Mouse (Mus musculus) embryonic facial prominence, embryonic 15.5 days (tissue): ENCODE results near the gene Slc25a17. TPM values are rescaled to one million over a fixed set of nuclear protein-coding genes. Genes with fewer than 3 reads are reported as not detected.

Experiments
- ATAC-seq: fragments of 200-750 bp; cut with Nextera tagmentation; 2 replicates; pipeline ENCODE4 v1.8.0; 2017; ENCODE audit warnings: low read depth, moderate TSS enrichment; ENCODE audit not compliant: insufficient number of reproducible peaks, low FRiP score, low TSS enrichment
- H3K27ac ChIP-seq: fragments of 300-500 bp; sonication (generic); replicated peaks from 2 replicates; pipeline ENCODE4 v1.5.1; 2015; ENCODE audit warnings: mild to moderate bottlenecking, inconsistent platforms
- H3K27me3 ChIP-seq: fragments of 300-500 bp; sonication (generic); 2 replicates; pipeline ENCODE4 v1.6.1; 2015; ENCODE audit warnings: inconsistent platforms
- H3K36me3 ChIP-seq: fragments of 300-500 bp; sonication (generic); 2 replicates; pipeline ENCODE4 v1.6.1; 2015; ENCODE audit warnings: mild to moderate bottlenecking, inconsistent platforms
- H3K4me1 ChIP-seq: fragments of 300-500 bp; sonication (generic); 2 replicates; pipeline ENCODE4 v1.6.1; 2015; ENCODE audit warnings: inconsistent platforms
- H3K4me2 ChIP-seq: fragments of 300-500 bp; sonication (generic); replicated peaks from 2 replicates; pipeline ENCODE4 v1.6.1; 2015; ENCODE audit warnings: mild to moderate bottlenecking, inconsistent platforms
- H3K4me3 ChIP-seq: fragments of 300-500 bp; sonication (generic); replicated peaks from 2 replicates; pipeline ENCODE4 v1.5.1; 2015; ENCODE audit warnings: mild to moderate bottlenecking, inconsistent platforms
- H3K9ac ChIP-seq: fragments of 300-500 bp; sonication (generic); 2 replicates; pipeline ENCODE4 v1.6.1; 2015; ENCODE audit warnings: inconsistent platforms
- H3K9me3 ChIP-seq: fragments of 300-500 bp; sonication (generic); replicated peaks from 2 replicates; pipeline ENCODE4 v1.6.1; 2016; ENCODE audit warnings: inconsistent platforms
- WGBS: fragments of 180-500 bp; shearing (Covaris S2); methylation state at CpG from one replicate; pipeline ENCODE4 v1.1.7; 2015; 5-methylcytosine and 5-hydroxymethylcytosine counted together
- polyA plus RNA-seq: library from polyadenylated mRNA; unstranded; fragments of >200 nt; fragmentation: Nextera tagmentation; extraction: Ambion mirVana; gene quantifications from 2 replicates; pipeline ENCODE4 v1.2.1, GENCODE M21; 2015

Gene Slc25a17
- polyA plus RNA-seq, 1 experiment from 2014 or later: 134 TPM

DNA sequence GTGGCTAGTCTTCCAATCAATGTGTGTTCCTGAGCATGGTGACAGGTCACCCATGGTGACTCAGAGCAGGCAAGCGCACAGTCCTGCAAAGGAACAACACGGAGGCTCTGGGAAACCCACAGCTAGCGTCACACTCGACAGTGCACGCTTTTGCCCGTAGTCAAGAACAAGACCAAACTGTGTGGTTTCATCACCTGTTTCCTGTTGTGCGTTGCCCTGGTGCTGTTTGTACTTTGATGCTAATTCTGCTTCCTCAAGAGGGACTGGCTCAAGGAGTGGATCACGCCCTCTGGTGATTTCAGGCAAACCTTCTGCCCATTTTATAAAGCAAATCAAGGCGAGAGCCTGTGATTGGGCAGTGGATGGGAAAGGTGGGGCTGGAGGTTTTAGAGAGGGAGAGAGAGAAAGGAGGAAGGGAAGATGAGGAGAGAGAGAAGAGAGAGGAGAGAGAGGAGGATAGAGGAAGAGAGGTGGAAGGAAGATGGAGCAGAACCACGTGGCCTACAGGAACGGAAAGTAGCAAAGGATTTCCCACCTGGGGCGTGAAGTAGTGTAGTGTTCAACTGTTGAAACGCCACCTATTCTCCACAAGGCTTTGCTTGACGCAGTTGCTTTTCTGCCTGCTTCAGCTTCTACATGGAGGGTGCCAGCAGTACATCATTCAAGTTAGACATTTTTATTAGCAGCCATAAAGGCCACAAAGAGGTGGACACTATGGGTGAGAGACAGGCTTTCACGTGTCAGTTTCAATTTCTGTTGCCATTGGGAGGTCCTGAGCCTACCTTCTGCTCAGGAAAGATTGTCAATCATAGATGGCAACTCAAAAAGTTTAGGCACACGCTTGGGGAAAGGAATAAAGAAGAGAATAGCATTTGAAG lies 59.2 kb downstream of the Slc25a17 start:
- no peak for ATAC-seq
- no peaks in the 10 kb centered on the region for H3K9me3 ChIP-seq
- no peaks in the 10 kb centered on the region for H3K27me3 ChIP-seq
- H3K9ac ChIP-seq: no peak overlapping the region
- H3K27ac ChIP-seq: no peak overlapping the region
- 0 out of 2 replicates have a peak, but pooled peaks cover 12% of the 10 kb centered on the region for H3K4me1 ChIP-seq
- no peak overlapping the region for H3K4me3 ChIP-seq
- H3K36me3 ChIP-seq: no peaks in the 10 kb centered on the region
- WGBS: 62% methylated on average over 16 of the region's 16 CpGs
- H3K4me2 ChIP-seq: no peak overlapping the region

DNA sequence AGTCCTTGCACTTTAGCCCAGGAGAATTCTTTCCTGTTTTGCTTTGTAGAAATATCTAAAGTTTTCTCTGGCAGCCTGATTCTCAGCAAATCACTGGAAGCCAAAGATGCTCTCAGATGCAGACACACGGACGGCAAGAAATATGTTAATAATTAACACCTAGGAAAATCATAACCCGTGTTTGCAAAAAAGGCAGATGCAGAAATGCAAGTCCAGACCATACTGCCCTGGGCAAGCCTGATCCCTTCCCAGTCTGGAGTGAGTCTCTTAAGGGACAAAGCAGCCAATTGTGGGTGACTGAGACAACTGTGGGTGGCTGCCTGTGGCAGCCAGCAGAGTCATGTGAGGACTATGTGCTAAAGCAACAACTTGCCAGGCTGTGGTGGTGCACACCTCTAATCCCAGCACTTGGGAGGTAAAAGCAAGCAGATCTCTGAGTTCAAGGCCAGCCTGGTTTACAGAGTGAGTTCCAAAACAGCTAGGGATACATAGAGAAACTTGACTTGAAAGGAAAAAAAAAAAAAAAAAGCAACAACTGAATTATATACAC lies 60.0 kb downstream of the Slc25a17 start:
- 39% methylated on average over 3 of the region's 3 CpGs for WGBS
- Histone ChIP-seq H3K9ac (no peak overlapping the region), H3K27me3 (no peaks in the 10 kb centered on the region), H3K36me3 (no peaks in the 10 kb centered on the region), H3K27ac (no peak overlapping the region), H3K4me1 (0 out of 2 replicates have a peak, but pooled peaks cover 10% of the 10 kb centered on the region), H3K9me3 (no peaks in the 10 kb centered on the region), H3K4me2 (no peak overlapping the region), H3K4me3 (no peak overlapping the region)
- no peak for ATAC-seq

DNA sequence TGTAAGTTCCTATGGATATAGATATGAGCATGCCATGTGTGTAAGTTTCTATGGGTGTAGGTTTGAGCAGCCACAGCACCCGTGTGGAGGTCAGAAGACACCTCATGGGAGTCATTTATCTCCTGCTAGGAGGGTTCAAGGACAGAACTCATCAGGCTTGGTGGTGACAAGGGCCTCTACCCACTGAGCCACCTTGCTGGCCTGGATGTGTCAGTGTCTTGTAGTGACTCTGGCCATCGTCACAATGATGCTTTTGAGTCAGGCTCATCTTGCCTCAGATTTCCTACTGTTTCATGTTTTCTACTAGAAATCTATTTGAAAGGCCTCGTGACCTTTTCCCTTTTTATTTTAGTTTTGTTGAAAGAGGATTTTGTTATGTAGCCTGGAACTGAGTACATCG lies 61.1 kb downstream of the Slc25a17 start:
- Histone ChIP-seq H3K4me2 (no peak overlapping the region), H3K4me3 (no peak overlapping the region), H3K36me3 (no peaks in the 10 kb centered on the region), H3K9ac (no peak overlapping the region), H3K27me3 (no peaks in the 10 kb centered on the region), H3K4me1 (0 out of 2 replicates have a peak, but pooled peaks cover 4% of the 10 kb centered on the region), H3K9me3 (no peaks in the 10 kb centered on the region), H3K27ac (no peak overlapping the region)
- no peak for ATAC-seq
- 85% methylated on average over 4 of the region's 4 CpGs for whole genome bisulfite sequencing

DNA sequence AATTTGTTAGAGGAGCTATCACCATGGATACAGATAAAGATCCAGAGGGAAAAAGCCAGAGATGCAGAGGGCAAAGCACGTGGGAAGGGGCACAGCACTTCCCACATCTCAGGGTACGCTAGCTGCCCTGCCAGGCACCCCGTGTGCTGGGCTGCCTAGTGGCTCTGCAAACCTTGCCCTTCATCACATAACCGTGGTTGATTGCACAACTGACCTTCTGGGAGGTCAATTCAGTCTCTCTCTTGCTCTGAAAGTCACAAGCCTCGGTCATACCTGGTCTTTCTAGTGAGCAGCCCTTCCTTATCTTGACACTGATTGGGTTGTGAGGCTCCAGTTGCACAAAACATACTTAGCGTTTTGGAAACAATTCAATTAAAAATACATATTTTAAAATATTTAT lies 62.4 kb downstream of the Slc25a17 start:
- no peaks in the 10 kb centered on the region for H3K9me3 ChIP-seq
- 80% methylated on average over 6 of the region's 6 CpGs for WGBS
- no peak for ATAC-seq

DNA sequence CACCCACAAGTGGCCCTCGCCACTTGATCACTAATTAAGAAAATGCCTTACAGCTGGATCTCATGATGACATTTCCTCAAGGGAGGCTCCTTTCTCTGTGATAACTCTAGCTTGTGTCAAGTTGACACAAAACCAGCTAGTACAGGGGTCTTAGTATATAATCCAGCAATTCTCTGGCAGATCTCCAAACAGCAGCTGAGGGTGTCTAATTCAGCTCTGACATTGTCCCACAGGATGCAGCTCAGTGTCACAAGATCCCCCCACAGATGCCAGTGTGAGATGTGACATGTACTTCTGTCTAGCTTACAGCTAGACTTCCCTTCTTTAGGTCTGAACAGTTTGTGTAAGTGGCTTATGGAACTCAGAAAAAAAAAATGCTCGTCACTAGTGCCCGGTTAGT lies 63.1 kb downstream of the Slc25a17 start:
- ATAC-seq: no peak
- no peak overlapping the region for H3K9ac ChIP-seq
- no peak overlapping the region for H3K4me2 ChIP-seq
- WGBS: 64% methylated on average over 3 of the region's 3 CpGs
- no peaks in the 10 kb centered on the region for H3K9me3 ChIP-seq
- no peak overlapping the region for H3K4me3 ChIP-seq
- H3K36me3 ChIP-seq: no peaks in the 10 kb centered on the region
- 0 out of 2 replicates have a peak, but pooled peaks cover 4% of the 10 kb centered on the region for H3K4me1 ChIP-seq
- no peaks in the 10 kb centered on the region for H3K27me3 ChIP-seq
- no peak overlapping the region for H3K27ac ChIP-seq

More for the DNA sequence above, 62.4 kb downstream of the Slc25a17 start:
- no peaks in the 10 kb centered on the region for H3K36me3 ChIP-seq
- 0 out of 2 replicates have a peak, but pooled peaks cover 4% of the 10 kb centered on the region for H3K4me1 ChIP-seq
- no peak overlapping the region for H3K4me3 ChIP-seq
- H3K27me3 ChIP-seq: no peaks in the 10 kb centered on the region
- no peak overlapping the region for H3K4me2 ChIP-seq
- H3K9ac ChIP-seq: no peak overlapping the region
- no peak overlapping the region for H3K27ac ChIP-seq

DNA sequence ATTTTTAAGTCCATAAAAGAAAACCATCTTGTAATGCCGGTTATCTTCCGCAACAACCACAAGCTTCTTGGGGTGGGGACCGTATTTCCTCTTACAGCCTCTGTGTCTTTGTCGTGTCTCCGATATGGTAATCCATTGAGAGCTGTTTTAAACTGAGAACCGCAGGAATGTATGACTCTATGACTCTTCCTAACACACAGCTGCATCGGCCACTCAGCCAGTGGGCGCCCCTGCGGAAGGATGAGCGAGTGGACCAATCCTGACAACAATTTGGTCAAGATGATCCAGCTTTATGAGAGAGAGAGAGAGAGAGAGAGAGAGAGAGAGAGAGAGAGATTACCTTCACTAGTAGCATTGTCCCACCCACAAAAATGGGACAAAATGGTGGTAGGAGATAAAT lies 65.7 kb downstream of the Slc25a17 start:
- Histone ChIP-seq H3K4me3 (no peak overlapping the region), H3K9me3 (no peaks in the 10 kb centered on the region), H3K9ac (no peak overlapping the region), H3K27ac (no peak overlapping the region; the same call in 1 of the 2 replicates), H3K27me3 (no peaks in the 10 kb centered on the region), H3K4me2 (no peak overlapping the region), H3K4me1 (no peaks in the 10 kb centered on the region), H3K36me3 (no peaks in the 10 kb centered on the region)
- ATAC-seq: no peak
- WGBS: 81% methylated on average over 10 of the region's 10 CpGs

DNA sequence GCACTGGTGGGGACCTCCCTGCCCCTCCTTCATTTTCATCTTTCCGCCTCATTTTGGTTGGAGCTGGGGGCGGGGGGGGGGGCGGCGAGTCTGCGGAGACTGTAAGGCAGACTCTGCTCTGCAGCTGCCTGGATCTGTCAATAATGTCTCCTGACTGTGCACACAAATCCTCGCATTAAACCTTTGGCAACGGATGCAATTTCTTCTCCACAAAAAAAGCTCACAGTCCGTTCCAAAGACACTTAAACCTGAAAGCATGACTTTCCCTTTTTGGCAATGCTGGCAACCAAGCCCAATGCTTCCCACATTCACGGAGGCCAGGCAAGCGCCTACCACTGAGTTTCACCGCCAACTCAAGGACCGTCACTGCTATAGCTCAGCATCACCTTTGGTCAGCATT lies 66.2 kb downstream of the Slc25a17 start:
- no peak overlapping the region for H3K4me2 ChIP-seq
- H3K9me3 ChIP-seq: no peaks in the 10 kb centered on the region
- H3K4me3 ChIP-seq: no peak overlapping the region
- no peak overlapping the region for H3K9ac ChIP-seq
- no peaks in the 10 kb centered on the region for H3K27me3 ChIP-seq
- H3K4me1 ChIP-seq: no peaks in the 10 kb centered on the region
- H3K36me3 ChIP-seq: no peaks in the 10 kb centered on the region
- WGBS: 62% methylated on average over 12 of the region's 12 CpGs
- no peak overlapping the region; the same call in 1 of the 2 replicates for H3K27ac ChIP-seq
- no peak; the same call in 1 of the 2 replicates for ATAC-seq

DNA sequence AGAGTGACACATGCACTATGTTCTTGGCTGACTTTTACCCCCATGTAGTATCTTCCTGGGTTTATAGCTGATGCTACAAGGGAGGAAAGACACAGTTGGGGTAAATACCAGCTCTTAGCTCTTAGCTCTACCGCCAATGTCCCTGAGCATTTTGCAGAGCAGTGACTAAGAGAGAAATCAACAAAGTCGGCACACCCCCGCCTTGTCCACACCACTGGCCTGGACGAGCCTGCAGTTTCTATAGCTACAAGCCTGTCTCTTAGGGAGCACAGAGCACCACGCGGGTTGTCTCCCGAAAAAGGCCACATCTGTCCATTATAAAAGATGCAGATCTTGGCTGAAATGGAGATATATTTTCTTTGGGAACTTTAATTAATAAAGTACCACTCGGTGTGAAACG lies 69.9 kb downstream of the Slc25a17 start:
- H3K4me1 ChIP-seq: no peaks in the 10 kb centered on the region
- no peak overlapping the region for H3K4me3 ChIP-seq
- H3K27ac ChIP-seq: no peak overlapping the region
- H3K36me3 ChIP-seq: no peaks in the 10 kb centered on the region
- no peaks in the 10 kb centered on the region for H3K9me3 ChIP-seq
- no peak for ATAC-seq
- H3K27me3 ChIP-seq: no peaks in the 10 kb centered on the region
- 85% methylated on average over 9 of the region's 9 CpGs for WGBS
- no peak overlapping the region for H3K4me2 ChIP-seq
- H3K9ac ChIP-seq: no peak overlapping the region

DNA sequence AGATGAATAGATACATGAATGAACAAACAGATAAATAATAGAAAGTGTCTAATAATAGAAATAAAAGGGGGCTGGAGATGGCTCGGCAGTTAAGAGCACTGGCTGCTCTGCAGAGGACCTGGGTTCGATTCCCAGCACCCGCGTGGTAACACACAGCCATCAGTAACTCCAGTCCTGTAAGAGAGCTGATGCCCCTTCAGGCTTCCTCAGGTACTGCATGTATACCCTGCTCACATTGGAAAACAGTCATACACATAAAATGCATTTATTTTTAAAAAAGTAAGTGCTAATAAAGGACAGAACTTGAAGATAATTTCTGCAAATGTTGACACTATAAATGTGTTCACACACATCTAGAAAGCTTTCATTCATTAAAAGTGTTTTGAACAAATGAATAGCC lies 70.4 kb downstream of the Slc25a17 start:
- no peaks in the 10 kb centered on the region for H3K4me1 ChIP-seq
- WGBS: 89% methylated on average over 4 of the region's 4 CpGs
- H3K9me3 ChIP-seq: no peaks in the 10 kb centered on the region
- ATAC-seq: no peak
- H3K4me2 ChIP-seq: no peak overlapping the region
- no peaks in the 10 kb centered on the region for H3K27me3 ChIP-seq
- H3K27ac ChIP-seq: no peak overlapping the region
- H3K4me3 ChIP-seq: no peak overlapping the region
- no peaks in the 10 kb centered on the region for H3K36me3 ChIP-seq
- H3K9ac ChIP-seq: no peak overlapping the region

DNA sequence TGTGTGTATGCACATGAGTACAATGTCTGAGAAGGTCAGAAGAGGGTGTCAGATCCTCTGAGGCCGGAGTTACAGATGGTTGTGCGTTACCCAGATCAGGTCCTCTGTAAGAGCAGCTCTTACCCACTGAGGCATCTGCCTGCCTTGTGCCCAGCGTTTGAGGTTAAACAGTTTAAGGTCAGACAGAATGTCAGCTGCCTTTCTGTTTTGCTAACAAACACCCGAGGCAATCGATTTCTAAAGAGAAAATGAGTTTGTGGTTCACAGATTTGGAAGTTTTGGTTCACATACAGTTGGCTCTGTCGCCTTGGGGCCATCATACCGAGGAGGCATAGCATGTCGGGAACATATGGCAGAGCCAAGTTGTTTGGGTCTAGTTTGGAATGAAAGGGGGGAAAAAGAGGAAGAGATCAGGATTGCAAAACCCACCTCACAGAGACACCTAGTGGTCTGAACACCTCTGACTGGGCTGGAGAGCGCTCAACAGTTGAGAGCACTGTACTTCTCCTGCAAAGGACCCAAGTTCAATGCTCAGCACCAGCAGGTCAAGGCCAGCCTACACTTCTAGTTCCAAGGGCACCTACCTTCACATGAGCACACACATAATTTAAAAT lies 76.4 kb downstream of the Slc25a17 start:
- Histone ChIP-seq H3K36me3 (no peaks in the 10 kb centered on the region), H3K27me3 (no peaks in the 10 kb centered on the region), H3K9me3 (no peaks in the 10 kb centered on the region), H3K4me1 (no peaks in the 10 kb centered on the region), H3K27ac (no peak overlapping the region), H3K4me3 (no peak overlapping the region), H3K9ac (no peak overlapping the region), H3K4me2 (no peak overlapping the region)
- no peak for ATAC-seq
- WGBS: 54% methylated on average over 9 of the region's 9 CpGs

DNA sequence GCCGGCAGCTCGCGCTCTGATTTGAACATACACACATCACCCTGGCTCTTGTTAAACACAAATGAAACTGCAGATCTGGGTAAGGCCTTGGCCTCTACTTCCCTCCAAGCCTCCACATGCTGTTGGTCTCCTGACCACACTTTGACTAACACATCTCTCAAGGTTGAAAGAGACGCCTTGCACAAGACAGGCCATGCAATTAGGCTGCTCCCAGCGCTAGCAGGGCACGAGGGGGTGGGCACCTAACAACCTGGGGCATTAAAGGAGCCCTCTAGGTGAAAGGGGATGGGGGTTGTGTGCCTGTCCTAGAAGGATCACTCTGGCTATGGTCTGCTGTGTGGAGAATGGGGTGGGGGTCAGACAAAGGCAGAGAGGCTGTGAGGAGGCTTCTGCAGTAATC lies 81.9 kb downstream of the Slc25a17 start:
- Histone ChIP-seq H3K4me3 (no peak overlapping the region), H3K4me1 (peaks cover 13% of the 10 kb centered on the region), H3K9me3 (no peaks in the 10 kb centered on the region), H3K9ac (no peak overlapping the region), H3K36me3 (no peaks in the 10 kb centered on the region), H3K4me2 (no peak overlapping the region), H3K27ac (no peak overlapping the region), H3K27me3 (no peaks in the 10 kb centered on the region)
- 73% methylated on average over 6 of the region's 6 CpGs for WGBS
- ATAC-seq: 0 out of 2 replicates have a peak, but pooled peaks have one; percentile 19
